Mouse (Mus musculus): ENCODE measurements around the gene Lrp3. TPM values are rescaled to one million over a fixed set of nuclear protein-coding genes. Genes with fewer than 3 reads are reported as not detected.
"Not testable (repeated sequence)": the region's sequence is repeated elsewhere in the genome, so short reads cannot be mapped to it uniquely, and the experiment has no call there.

The Lrp3 gene
- polyA plus RNA-seq (2015; fragmentation: Nextera tagmentation; extraction: Ambion mirVana), result 6.3 and 7.1 TPM in 2 replicates

DNA sequence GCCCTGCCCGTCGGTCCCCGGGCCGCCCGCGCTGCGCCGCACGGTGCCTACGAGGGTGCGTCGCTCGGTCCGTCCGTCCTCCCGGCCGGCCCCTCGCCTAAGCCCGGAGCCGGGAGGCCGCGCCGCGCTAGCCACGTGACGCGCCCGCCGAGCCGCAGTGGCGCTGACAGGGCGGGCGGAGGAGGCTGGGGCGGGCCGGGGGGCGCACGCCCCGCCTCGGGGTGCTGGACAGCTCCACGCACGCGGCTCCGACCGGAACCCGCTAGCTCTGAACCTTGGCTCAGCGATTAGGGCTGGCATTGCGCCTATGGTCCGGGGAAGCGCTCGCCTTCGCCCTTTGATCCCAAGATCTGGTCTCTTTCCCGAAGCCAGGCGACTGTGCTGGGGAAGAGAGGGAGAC, at the start of gene Lrp3:
TSS of gene Lrp3 (minus strand) at position 274 of the 400 bp plus-strand sequence.
- Histone ChIP-seq H3K4me3 (replicated peaks) (peak within 1 kb of the TSS; percentile 69), H3K4me2 (peak within 1 kb of the TSS; percentile 91), H3K9me3 (no peaks in the 10 kb centered on the region), H3K9ac (peak within 1 kb of the TSS; percentile 60), H3K27me3 (replicated peaks) (no peaks in the 10 kb centered on the region), H3K36me3 (no peaks in the 10 kb centered on the region), H3K4me1 (peaks cover 10% of the 10 kb centered on the region), H3K27ac (peak within 1 kb of the TSS; percentile 40; the same call in 1 of the 2 replicates)
- under 1% methylated on average over 52 of the region's 53 CpGs for WGBS
- peak; percentile 90 for ATAC-seq (ENCODE audit: insufficient read depth, low FRiP score, low read depth)

DNA sequence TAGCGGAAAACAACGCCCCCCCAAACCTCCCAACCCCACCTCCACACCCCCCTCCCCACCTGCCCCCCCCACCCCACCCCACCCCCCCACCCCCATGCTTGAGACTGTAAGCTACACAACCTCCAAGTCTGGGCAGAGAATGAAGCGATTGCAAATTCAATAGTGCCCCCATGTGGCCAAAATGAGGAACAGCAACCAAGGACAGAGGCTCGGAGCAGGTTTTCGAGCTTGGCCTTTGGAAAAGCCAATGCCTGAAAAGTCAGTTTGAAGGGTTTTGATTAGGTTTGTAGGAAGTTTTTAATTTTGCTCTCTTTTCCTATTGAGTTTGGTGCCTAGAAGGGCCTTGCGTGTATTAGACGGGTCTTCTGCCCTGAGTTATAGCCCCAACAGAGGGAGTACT, 49.4 kb upstream of the Lrp3 start:
- Histone ChIP-seq H3K9me3 (no peaks in the 10 kb centered on the region), H3K27ac (no peak overlapping the region), H3K4me3 (replicated peaks) (no peak overlapping the region), H3K9ac (no peak overlapping the region), H3K4me2 (no peak overlapping the region), H3K36me3 (no peaks in the 10 kb centered on the region), H3K4me1 (no peaks in the 10 kb centered on the region), H3K27me3 (replicated peaks) (no peaks in the 10 kb centered on the region)
- ATAC-seq (ENCODE audit: insufficient read depth, low FRiP score, low read depth), result no peak
- WGBS, result 15% methylated on average over 7 of the region's 7 CpGs

DNA sequence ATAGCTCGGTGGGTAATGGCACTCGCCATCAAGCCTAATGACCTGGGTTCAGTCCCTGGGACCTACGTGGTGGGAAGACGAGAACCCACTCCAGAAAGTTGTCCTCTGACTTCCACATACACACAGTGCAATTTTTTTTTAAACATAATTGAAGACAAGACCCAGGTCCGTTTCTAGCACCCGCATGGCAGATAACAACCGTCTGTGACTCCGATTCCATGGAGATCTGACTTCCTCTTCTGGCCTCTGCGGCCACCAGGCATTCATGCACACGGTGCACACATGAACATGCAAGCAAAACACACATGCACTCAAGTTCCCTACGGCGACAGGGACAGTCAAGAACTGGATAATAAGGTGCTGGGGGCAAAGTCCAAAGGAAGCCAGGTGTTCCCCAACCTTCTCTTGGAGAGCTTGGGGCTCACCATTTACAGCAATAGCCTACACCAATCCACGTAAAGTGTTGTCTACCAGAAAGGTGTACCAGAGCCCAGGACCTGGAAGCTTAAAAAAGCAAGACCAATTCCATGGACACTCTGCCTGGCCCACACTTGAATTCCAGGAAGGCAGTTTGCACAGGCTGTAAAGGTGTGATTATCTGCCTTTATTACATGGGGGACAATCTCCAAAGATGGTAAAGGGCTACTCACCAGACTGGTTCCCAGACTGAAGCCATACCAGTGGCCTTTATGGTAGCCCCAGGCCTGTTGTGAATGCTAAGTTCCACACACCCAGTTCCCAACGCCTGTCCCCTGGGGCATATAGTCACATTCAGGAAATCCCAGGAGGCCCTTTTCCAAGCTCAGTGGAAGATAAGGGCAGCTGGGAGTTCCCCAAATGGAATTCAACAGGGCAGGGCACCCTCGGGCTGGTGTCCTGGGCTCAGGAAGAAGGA, 48.5 kb upstream of the Lrp3 start:
- WGBS, result 74% methylated on average over 15 of the region's 15 CpGs
- Histone ChIP-seq H3K4me3 (replicated peaks) (no peak overlapping the region), H3K9ac (no peak overlapping the region), H3K4me1 (no peaks in the 10 kb centered on the region), H3K27me3 (replicated peaks) (no peaks in the 10 kb centered on the region), H3K4me2 (no peak overlapping the region), H3K27ac (no peak overlapping the region), H3K36me3 (no peaks in the 10 kb centered on the region), H3K9me3 (no peaks in the 10 kb centered on the region)
- no peak for ATAC-seq (ENCODE audit: insufficient read depth, low FRiP score, low read depth)

DNA sequence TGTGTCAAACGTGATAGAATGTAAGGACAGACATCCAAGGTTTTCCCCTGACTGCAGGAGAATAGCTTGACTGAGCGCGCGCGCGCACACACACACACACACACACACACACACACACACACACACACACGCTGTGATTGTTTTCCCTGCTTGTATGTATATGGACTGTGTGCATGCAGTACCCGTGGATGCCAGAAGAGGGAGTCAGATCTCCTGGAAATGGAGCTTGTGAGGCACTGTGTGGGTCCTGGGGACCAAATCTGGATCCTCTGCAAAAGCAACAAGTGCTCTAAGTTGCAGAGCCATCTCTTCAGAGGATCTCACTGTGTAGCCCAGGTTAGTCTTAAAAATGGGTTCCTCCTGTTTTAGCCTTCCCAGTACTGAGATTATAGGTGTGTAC, 44.1 kb upstream of the Lrp3 start:
- H3K27ac ChIP-seq, result no peak overlapping the region
- H3K27me3 ChIP-seq (replicated peaks), result no peaks in the 10 kb centered on the region
- 92% methylated on average over 8 of the region's 8 CpGs for WGBS
- no peaks in the 10 kb centered on the region for H3K4me1 ChIP-seq
- no peaks in the 10 kb centered on the region for H3K9me3 ChIP-seq
- no peak overlapping the region for H3K4me2 ChIP-seq
- no peak overlapping the region for H3K9ac ChIP-seq
- H3K36me3 ChIP-seq, result no peaks in the 10 kb centered on the region
- no peak overlapping the region for H3K4me3 ChIP-seq (replicated peaks)
- ATAC-seq (ENCODE audit: insufficient read depth, low FRiP score, low read depth), result no peak

DNA sequence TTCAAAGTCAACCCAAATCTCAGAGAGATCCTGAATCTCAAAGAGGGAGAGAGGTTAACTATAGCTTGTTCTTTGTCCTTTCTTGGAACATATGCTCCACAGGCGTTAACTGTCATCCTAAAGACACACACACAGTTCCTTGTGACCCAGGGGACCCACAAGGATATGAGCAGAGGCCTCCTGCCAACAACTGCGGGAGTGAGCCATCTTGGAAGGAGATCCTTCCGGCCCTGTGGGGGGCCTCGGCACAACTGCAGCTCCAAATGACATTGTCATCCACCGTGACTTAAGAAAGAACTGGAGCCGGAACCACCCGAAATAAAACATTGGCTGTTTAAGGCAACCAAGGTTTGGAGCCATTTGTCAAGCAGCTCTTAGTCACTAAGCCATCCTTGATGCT, 43.0 kb upstream of the Lrp3 start:
- no peaks in the 10 kb centered on the region for H3K4me1 ChIP-seq
- H3K4me3 ChIP-seq (replicated peaks), result no peak overlapping the region
- WGBS, result 53% methylated on average over 7 of the region's 7 CpGs
- H3K9me3 ChIP-seq, result no peaks in the 10 kb centered on the region
- no peak for ATAC-seq (ENCODE audit: insufficient read depth, low FRiP score, low read depth)
- H3K27ac ChIP-seq, result no peak overlapping the region
- H3K27me3 ChIP-seq (replicated peaks), result no peaks in the 10 kb centered on the region
- H3K4me2 ChIP-seq, result no peak overlapping the region
- H3K36me3 ChIP-seq, result no peaks in the 10 kb centered on the region
- H3K9ac ChIP-seq, result no peak overlapping the region

DNA sequence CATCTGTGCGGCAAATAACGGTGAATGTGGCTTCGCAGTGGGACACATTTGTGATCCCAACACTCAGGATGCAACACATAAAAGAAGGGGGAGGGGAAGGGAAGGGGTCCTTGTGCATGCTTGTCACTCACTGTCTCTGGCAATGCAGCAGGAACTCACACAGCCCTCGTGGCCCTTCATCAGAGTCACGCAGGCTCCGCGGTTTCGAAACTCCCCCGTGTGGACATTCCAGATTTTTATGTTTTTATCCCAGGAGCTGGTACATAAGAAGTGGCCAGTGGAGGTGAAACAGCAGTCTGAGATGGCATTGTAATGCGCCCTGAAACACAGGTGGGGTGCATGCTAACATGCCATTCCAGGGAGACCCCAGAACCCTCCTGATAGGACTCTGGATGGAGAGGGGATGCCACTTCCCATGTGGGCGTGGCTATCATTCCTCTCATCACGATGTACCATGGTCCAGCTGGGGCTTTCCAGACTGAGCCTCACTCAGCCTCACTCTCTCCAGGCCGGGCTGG, 36.8 kb upstream of the Lrp3 start:
- peak overlapping the region; percentile 43 for H3K4me2 ChIP-seq
- 11% methylated on average over 13 of the region's 13 CpGs for WGBS
- H3K27ac ChIP-seq, result no peak overlapping the region
- H3K36me3 ChIP-seq, result no peaks in the 10 kb centered on the region
- no peaks in the 10 kb centered on the region for H3K9me3 ChIP-seq
- peaks cover 2% of the 10 kb centered on the region; the same call in 1 of the 2 replicates for H3K4me1 ChIP-seq
- ATAC-seq (ENCODE audit: insufficient read depth, low FRiP score, low read depth), result peak; percentile 56; the same call in 1 of the 2 replicates
- H3K4me3 ChIP-seq (replicated peaks), result peak overlapping the region; percentile 25
- H3K9ac ChIP-seq, result no peak overlapping the region
- H3K27me3 ChIP-seq (replicated peaks), result no peaks in the 10 kb centered on the region

DNA sequence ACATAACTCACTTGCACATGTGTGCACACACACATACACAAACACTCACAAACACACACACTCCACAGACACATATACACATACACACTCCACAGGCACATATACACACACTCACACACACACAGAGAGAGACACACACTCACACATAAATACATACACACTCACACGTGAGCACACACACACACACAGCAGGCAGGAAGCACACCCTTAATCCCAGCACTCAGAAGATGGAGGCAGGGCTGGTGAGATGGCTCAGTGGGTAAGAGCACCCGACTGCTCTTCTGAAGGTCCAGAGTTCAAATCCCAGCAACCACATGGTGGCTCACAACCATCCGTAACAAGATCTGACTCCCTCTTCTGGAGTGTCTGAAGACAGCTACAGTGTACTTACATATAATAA, 22.6 kb upstream of the Lrp3 start:
- H3K9ac ChIP-seq; H3K27me3 ChIP-seq (replicated peaks); H3K27ac ChIP-seq; H3K4me3 ChIP-seq (replicated peaks); H3K4me2 ChIP-seq; ATAC-seq (ENCODE audit: insufficient read depth, low FRiP score, low read depth); H3K36me3 ChIP-seq; H3K9me3 ChIP-seq; H3K4me1 ChIP-seq: not testable (repeated sequence)
- 73% methylated on average over 3 of the region's 3 CpGs for WGBS

DNA sequence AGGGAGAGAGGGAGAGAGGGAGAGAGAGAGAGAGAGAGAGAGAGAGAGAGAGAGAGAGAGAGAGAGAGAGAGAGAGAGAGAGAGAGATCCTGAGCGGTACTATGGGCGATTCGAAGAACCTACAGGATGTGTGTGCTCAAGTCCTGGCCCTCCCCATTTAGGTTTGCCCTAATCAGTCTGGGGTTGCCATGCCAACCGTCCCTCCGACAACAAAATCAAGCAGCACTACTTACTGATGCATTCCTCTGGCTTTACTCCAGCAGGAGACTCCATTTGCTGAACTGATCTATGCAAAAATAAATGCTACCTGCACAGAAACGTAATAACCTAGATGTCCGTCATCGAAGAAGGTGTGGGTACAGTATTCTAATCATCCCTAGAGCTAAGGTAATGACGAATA, 20.0 kb upstream of the Lrp3 start:
- peak; percentile 48; the same call in 1 of the 2 replicates for ATAC-seq (ENCODE audit: insufficient read depth, low FRiP score, low read depth)
- peak overlapping the region; percentile 51 for H3K4me2 ChIP-seq
- no peaks in the 10 kb centered on the region for H3K36me3 ChIP-seq
- no peaks in the 10 kb centered on the region for H3K9me3 ChIP-seq
- peak overlapping the region; percentile 64 for H3K27ac ChIP-seq
- H3K27me3 ChIP-seq (replicated peaks), result no peaks in the 10 kb centered on the region
- H3K9ac ChIP-seq, result no peak overlapping the region
- no peaks in the 10 kb centered on the region for H3K4me1 ChIP-seq
- H3K4me3 ChIP-seq (replicated peaks), result peak overlapping the region; percentile 66
- 18% methylated on average over 9 of the region's 9 CpGs for WGBS

DNA sequence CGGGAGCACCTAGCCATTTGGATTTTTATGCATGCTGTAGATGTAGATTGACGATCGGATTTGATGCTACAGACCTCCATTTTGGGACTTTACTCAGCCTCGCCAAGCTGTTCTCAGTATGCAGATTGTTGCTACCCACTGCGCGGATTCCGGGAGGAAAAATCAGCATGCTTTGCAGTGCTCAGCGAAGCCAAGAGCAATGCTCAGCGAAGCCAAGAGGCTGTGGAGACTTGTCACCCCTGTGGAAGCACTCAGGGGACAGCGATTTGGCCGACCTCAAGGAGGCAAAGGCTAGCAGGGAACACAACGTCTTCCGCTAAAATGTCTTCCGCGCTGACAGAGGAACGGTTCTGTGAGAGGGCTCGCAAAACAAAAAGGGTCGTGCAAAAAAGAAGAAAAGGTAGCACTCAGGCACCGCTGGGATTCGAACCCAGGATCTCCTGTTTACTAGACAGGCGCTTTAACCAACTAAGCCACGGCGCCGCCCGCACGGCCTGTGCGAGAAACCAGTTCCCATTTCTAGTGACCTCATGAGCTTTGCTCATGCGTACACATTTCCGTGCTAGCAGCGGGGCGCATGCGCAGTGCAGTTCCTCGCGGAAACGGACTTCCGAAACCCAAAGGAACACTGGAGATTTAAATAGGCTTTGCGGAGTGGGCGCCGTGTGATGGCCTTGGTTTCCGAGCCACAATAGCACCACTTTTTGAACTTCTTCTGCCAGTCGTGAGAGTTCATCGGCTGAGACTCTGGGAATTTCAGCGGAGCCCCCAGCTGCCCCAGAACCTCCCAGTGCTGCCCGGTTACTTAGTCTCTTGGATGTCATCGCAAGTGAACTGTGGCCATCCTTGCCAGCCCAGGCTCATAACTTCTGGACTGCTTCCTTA, 19.3 kb upstream of the Lrp3 start:
- H3K4me2 ChIP-seq, result peak overlapping the region; percentile 64
- under 1% methylated on average over 45 of the region's 45 CpGs for WGBS
- H3K4me3 ChIP-seq (replicated peaks), result peak overlapping the region; percentile 66
- H3K27me3 ChIP-seq (replicated peaks), result no peaks in the 10 kb centered on the region
- ATAC-seq (ENCODE audit: insufficient read depth, low FRiP score, low read depth), result peak; percentile 95
- peak overlapping the region; percentile 52; the same call in 1 of the 2 replicates for H3K9ac ChIP-seq
- H3K4me1 ChIP-seq, result no peaks in the 10 kb centered on the region
- no peaks in the 10 kb centered on the region for H3K36me3 ChIP-seq
- no peaks in the 10 kb centered on the region for H3K9me3 ChIP-seq
- H3K27ac ChIP-seq, result peak overlapping the region; percentile 94

DNA sequence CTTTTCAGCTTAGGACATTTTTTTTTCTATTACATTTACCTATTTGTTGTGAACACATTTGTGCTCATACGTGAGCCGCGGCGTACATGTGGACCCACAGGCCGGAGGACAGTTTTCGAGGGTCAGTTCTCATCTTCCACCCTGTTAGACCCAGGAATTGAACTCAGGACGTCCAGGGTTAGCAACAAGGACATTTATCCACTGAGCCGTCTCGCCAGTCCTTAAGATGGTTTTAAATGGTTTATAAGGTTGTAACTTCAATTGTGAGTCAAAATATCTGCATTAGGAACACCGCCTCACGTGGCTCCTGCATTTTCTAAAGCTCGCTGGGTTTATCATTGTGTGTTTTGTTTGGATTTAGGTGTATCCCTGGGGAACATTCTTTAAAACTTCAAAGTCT, 18.6 kb upstream of the Lrp3 start:
- WGBS, result 49% methylated on average over 12 of the region's 12 CpGs
- no peak for ATAC-seq (ENCODE audit: insufficient read depth, low FRiP score, low read depth)
- peak overlapping the region; percentile 66 for H3K4me3 ChIP-seq (replicated peaks)
- H3K9ac ChIP-seq, result no peak overlapping the region
- no peaks in the 10 kb centered on the region for H3K36me3 ChIP-seq
- H3K27me3 ChIP-seq (replicated peaks), result no peaks in the 10 kb centered on the region
- H3K9me3 ChIP-seq, result no peaks in the 10 kb centered on the region
- peak overlapping the region; percentile 64 for H3K4me2 ChIP-seq
- no peaks in the 10 kb centered on the region for H3K4me1 ChIP-seq
- peak overlapping the region; percentile 86; the same call in 1 of the 2 replicates for H3K27ac ChIP-seq

DNA sequence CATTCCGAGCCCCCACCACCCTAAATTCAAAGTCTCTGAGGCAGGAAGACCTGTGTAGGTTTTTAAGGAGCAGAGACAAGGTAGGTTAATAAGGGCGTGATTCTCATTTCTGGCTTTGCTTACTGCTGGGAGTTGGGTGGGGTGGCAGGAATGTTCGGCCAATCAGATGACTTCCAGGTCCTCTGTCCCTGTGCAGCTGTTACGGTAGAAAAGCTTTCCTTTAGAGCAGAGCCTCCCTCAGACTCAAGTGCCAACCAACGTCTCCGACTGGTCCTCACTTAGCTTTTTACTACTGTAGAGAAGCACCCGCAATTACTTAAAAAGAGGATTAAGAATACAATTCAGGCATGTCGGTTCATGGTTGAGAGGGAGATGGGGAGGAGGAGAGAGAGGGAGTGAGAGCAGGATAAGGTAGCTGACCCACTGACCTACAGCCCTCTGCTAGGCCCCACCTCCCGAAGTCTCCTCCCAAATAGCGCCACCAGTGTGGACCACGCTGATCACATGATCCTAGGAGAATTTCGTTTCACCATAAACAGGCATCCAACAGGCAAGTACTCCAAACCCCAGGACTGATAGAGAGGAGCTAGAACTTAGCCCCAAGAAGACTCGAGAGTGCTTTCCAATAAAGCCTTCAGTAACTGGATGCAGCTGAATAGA, 17.6 kb upstream of the Lrp3 start:
- Histone ChIP-seq H3K9ac (no peak overlapping the region), H3K4me2 (no peak overlapping the region), H3K4me1 (no peaks in the 10 kb centered on the region), H3K27me3 (replicated peaks) (no peaks in the 10 kb centered on the region), H3K4me3 (replicated peaks) (no peak overlapping the region), H3K36me3 (no peaks in the 10 kb centered on the region), H3K9me3 (no peaks in the 10 kb centered on the region), H3K27ac (no peak overlapping the region)
- WGBS, result 36% methylated on average over 13 of the region's 13 CpGs
- no peak for ATAC-seq (ENCODE audit: insufficient read depth, low FRiP score, low read depth)
